Mouse (Mus musculus) hindbrain, embryonic 12.5 days (tissue): ENCODE data around the gene Thy1. TPM values are rescaled to one million over a fixed set of nuclear protein-coding genes. Genes with fewer than 3 reads are reported as not detected.

ENCODE experiments used
- ATAC-seq: fragments of 200-750 bp; cut with Nextera tagmentation; 2 replicates; pipeline ENCODE4 v1.8.0; 2017; ENCODE audit warnings: moderate TSS enrichment; ENCODE audit not compliant: low FRiP score
- H3K27ac ChIP-seq: fragments of 300-500 bp; sonication (generic); 2 replicates; pipeline ENCODE4 v1.5.1; 2016; ENCODE audit warnings: mild to moderate bottlenecking
- H3K27me3 ChIP-seq: fragments of 300-500 bp; sonication (generic); 2 replicates; pipeline ENCODE4 v1.6.1; 2016; ENCODE audit warnings: mild to moderate bottlenecking
- H3K36me3 ChIP-seq: fragments of 300-500 bp; sonication (generic); 2 replicates; pipeline ENCODE4 v1.6.1; 2016; ENCODE audit warnings: mild to moderate bottlenecking
- H3K4me1 ChIP-seq: fragments of 300-500 bp; sonication (generic); 2 replicates; pipeline ENCODE4 v1.6.1; 2016
- H3K4me2 ChIP-seq: fragments of 300-500 bp; sonication (generic); replicated peaks from 2 replicates; pipeline ENCODE4 v1.6.1; 2016; ENCODE audit warnings: mild to moderate bottlenecking
- H3K4me3 ChIP-seq: fragments of 300-500 bp; sonication (generic); 2 replicates; pipeline ENCODE4 v1.5.1; 2016; ENCODE audit warnings: mild to moderate bottlenecking
- H3K9ac ChIP-seq: fragments of 300-500 bp; sonication (generic); 2 replicates; pipeline ENCODE4 v1.6.1; 2016; ENCODE audit warnings: mild to moderate bottlenecking, moderate library complexity
- H3K9me3 ChIP-seq: fragments of 300-500 bp; sonication (generic); replicated peaks from 2 replicates; pipeline ENCODE4 v1.6.1; 2016; ENCODE audit warnings: mild to moderate bottlenecking
- WGBS: fragments of 180-500 bp; shearing (Covaris S2); methylation state at CpG from one replicate; pipeline ENCODE4 v1.1.7; 2016; 5-methylcytosine and 5-hydroxymethylcytosine counted together
- polyA plus RNA-seq: library from polyadenylated mRNA; unstranded; fragments of >200 nt; fragmentation: Nextera tagmentation; extraction: Ambion mirVana; gene quantifications from 2 replicates; pipeline ENCODE4 v1.2.1, GENCODE M21; 2016

Gene Thy1
- polyA plus RNA-seq, 1 experiment from 2014 or later = not detected

GRCm38 (mm10) chr9:44079997-44080780, 37.0 kb downstream of the Thy1 start:
- no peak for ATAC-seq
- H3K27me3 ChIP-seq = peaks cover 37% of the 10 kb centered on the region
- H3K9me3 ChIP-seq = no peaks in the 10 kb centered on the region
- H3K4me2 ChIP-seq = no peak overlapping the region
- peaks cover 30% of the 10 kb centered on the region for H3K4me1 ChIP-seq
- no peaks in the 10 kb centered on the region for H3K36me3 ChIP-seq
- no peak overlapping the region for H3K9ac ChIP-seq
- H3K27ac ChIP-seq = no peak overlapping the region
- 72% methylated on average over 10 of the region's 10 CpGs for WGBS
- H3K4me3 ChIP-seq = no peak overlapping the region

- no peaks in the 10 kb centered on the region for H3K36me3 ChIP-seq
- peaks cover 44% of the 10 kb centered on the region for H3K27me3 ChIP-seq
- peaks cover 37% of the 10 kb centered on the region for H3K4me1 ChIP-seq
- no peak for ATAC-seq
- no peaks in the 10 kb centered on the region for H3K9me3 ChIP-seq
- H3K4me2 ChIP-seq = no peak overlapping the region
- H3K27ac ChIP-seq = no peak overlapping the region
- no peak overlapping the region for H3K9ac ChIP-seq
- no peak overlapping the region for H3K4me3 ChIP-seq
- 90% methylated on average over 5 of the region's 5 CpGs for WGBS
Observed at GRCm38 (mm10) chr9:44080953-44081352, 37.8 kb downstream of the Thy1 start.

- no peak for ATAC-seq
- H3K4me2 ChIP-seq = no peak overlapping the region
- no peak overlapping the region for H3K27ac ChIP-seq
- H3K36me3 ChIP-seq = no peaks in the 10 kb centered on the region
- peaks cover 51% of the 10 kb centered on the region for H3K27me3 ChIP-seq
- no peak overlapping the region for H3K9ac ChIP-seq
- peaks cover 41% of the 10 kb centered on the region for H3K4me1 ChIP-seq
- H3K9me3 ChIP-seq = no peaks in the 10 kb centered on the region
- WGBS = 77% methylated on average over 5 of the region's 5 CpGs
- no peak overlapping the region for H3K4me3 ChIP-seq
Observed at GRCm38 (mm10) chr9:44081581-44081980, 38.4 kb downstream of the Thy1 start.

GRCm38 (mm10) chr9:44082266-44082665, 39.1 kb downstream of the Thy1 start:
- no peak overlapping the region for H3K27ac ChIP-seq
- ATAC-seq = no peak
- H3K36me3 ChIP-seq = no peaks in the 10 kb centered on the region
- H3K4me3 ChIP-seq = no peak overlapping the region
- no peak overlapping the region for H3K9ac ChIP-seq
- WGBS = 93% methylated on average over 5 of the region's 5 CpGs
- peaks cover 57% of the 10 kb centered on the region for H3K27me3 ChIP-seq
- no peak overlapping the region for H3K4me2 ChIP-seq
- peaks cover 40% of the 10 kb centered on the region for H3K4me1 ChIP-seq
- H3K9me3 ChIP-seq = no peaks in the 10 kb centered on the region

- no peak overlapping the region for H3K27ac ChIP-seq
- no peak overlapping the region for H3K9ac ChIP-seq
- 9% methylated on average over 23 of the region's 23 CpGs for WGBS
- H3K4me1 ChIP-seq = peaks cover 48% of the 10 kb centered on the region
- no peak for ATAC-seq
- no peaks in the 10 kb centered on the region for H3K9me3 ChIP-seq
- H3K27me3 ChIP-seq = peaks cover 55% of the 10 kb centered on the region
- H3K4me2 ChIP-seq = peak overlapping the region; percentile 96
- H3K4me3 ChIP-seq = peak overlapping the region; percentile 58; the same call in 1 of the 2 replicates
- H3K36me3 ChIP-seq = no peaks in the 10 kb centered on the region
Observed at GRCm38 (mm10) chr9:44083392-44084121, 40.4 kb downstream of the Thy1 start.

GRCm38 (mm10) chr9:44084236-44084635, 41.1 kb downstream of the Thy1 start:
- Histone ChIP-seq H3K27me3 (peaks cover 55% of the 10 kb centered on the region), H3K9me3 (no peaks in the 10 kb centered on the region)

GRCm38 (mm10) chr9:44084659-44085229, 41.6 kb downstream of the Thy1 start:
- Histone ChIP-seq H3K9me3 (no peaks in the 10 kb centered on the region), H3K4me1 (peaks cover 41% of the 10 kb centered on the region), H3K4me3 (peak overlapping the region; percentile 58), H3K9ac (peak overlapping the region; percentile 72), H3K4me2 (peak overlapping the region; percentile 96), H3K27ac (no peak overlapping the region), H3K27me3 (peaks cover 55% of the 10 kb centered on the region), H3K36me3 (no peaks in the 10 kb centered on the region)
- under 1% methylated on average over 60 of the region's 62 CpGs for WGBS
- peak; percentile 64 for ATAC-seq

More at GRCm38 (mm10) chr9:44084236-44084635, 41.1 kb downstream of the Thy1 start:
- no peak for ATAC-seq
- H3K4me3 ChIP-seq = peak overlapping the region; percentile 58
- no peak overlapping the region for H3K27ac ChIP-seq
- WGBS = under 1% methylated on average over 14 of the region's 14 CpGs
- peak overlapping the region; percentile 96 for H3K4me2 ChIP-seq
- H3K4me1 ChIP-seq = peaks cover 41% of the 10 kb centered on the region
- H3K36me3 ChIP-seq = no peaks in the 10 kb centered on the region
- peak overlapping the region; percentile 72 for H3K9ac ChIP-seq

GRCm38 (mm10) chr9:44085276-44085675, 42.1 kb downstream of the Thy1 start:
- 2% methylated on average over 10 of the region's 10 CpGs for WGBS
- no peak; the same call in 1 of the 2 replicates for ATAC-seq
- H3K27me3 ChIP-seq = peaks cover 55% of the 10 kb centered on the region
- H3K4me1 ChIP-seq = peaks cover 41% of the 10 kb centered on the region
- peak overlapping the region; percentile 72 for H3K9ac ChIP-seq
- peak overlapping the region; percentile 96 for H3K4me2 ChIP-seq
- H3K4me3 ChIP-seq = peak overlapping the region; percentile 58
- H3K27ac ChIP-seq = no peak overlapping the region
- H3K9me3 ChIP-seq = no peaks in the 10 kb centered on the region
- no peaks in the 10 kb centered on the region for H3K36me3 ChIP-seq

- Histone ChIP-seq H3K4me1 (peaks cover 41% of the 10 kb centered on the region), H3K9ac (no peak overlapping the region), H3K9me3 (no peaks in the 10 kb centered on the region), H3K36me3 (no peaks in the 10 kb centered on the region), H3K27ac (no peak overlapping the region), H3K4me2 (peak overlapping the region; percentile 96), H3K27me3 (peaks cover 54% of the 10 kb centered on the region), H3K4me3 (peak overlapping the region; percentile 58; the same call in 1 of the 2 replicates)
- ATAC-seq = no peak
- 68% methylated on average over 15 of the region's 15 CpGs for WGBS
Observed at GRCm38 (mm10) chr9:44085741-44086665, 42.8 kb downstream of the Thy1 start.

- H3K27ac ChIP-seq = no peak overlapping the region
- H3K27me3 ChIP-seq = peaks cover 51% of the 10 kb centered on the region
- no peak overlapping the region for H3K9ac ChIP-seq
- ATAC-seq = no peak
- H3K4me1 ChIP-seq = peaks cover 41% of the 10 kb centered on the region
- no peaks in the 10 kb centered on the region for H3K9me3 ChIP-seq
- 47% methylated on average over 10 of the region's 10 CpGs for WGBS
- H3K4me3 ChIP-seq = no peak overlapping the region
- H3K36me3 ChIP-seq = no peaks in the 10 kb centered on the region
- H3K4me2 ChIP-seq = no peak overlapping the region
Observed at GRCm38 (mm10) chr9:44086960-44087359, 43.8 kb downstream of the Thy1 start.

- ATAC-seq = no peak
- Histone ChIP-seq H3K4me1 (peaks cover 41% of the 10 kb centered on the region), H3K4me3 (no peak overlapping the region), H3K4me2 (no peak overlapping the region), H3K27ac (no peak overlapping the region), H3K27me3 (peaks cover 44% of the 10 kb centered on the region), H3K36me3 (no peaks in the 10 kb centered on the region), H3K9me3 (no peaks in the 10 kb centered on the region), H3K9ac (no peak overlapping the region)
- 9% methylated on average over 15 of the region's 15 CpGs for WGBS
Observed at GRCm38 (mm10) chr9:44087761-44088455, 44.7 kb downstream of the Thy1 start.
